In the genomic region with DNA sequence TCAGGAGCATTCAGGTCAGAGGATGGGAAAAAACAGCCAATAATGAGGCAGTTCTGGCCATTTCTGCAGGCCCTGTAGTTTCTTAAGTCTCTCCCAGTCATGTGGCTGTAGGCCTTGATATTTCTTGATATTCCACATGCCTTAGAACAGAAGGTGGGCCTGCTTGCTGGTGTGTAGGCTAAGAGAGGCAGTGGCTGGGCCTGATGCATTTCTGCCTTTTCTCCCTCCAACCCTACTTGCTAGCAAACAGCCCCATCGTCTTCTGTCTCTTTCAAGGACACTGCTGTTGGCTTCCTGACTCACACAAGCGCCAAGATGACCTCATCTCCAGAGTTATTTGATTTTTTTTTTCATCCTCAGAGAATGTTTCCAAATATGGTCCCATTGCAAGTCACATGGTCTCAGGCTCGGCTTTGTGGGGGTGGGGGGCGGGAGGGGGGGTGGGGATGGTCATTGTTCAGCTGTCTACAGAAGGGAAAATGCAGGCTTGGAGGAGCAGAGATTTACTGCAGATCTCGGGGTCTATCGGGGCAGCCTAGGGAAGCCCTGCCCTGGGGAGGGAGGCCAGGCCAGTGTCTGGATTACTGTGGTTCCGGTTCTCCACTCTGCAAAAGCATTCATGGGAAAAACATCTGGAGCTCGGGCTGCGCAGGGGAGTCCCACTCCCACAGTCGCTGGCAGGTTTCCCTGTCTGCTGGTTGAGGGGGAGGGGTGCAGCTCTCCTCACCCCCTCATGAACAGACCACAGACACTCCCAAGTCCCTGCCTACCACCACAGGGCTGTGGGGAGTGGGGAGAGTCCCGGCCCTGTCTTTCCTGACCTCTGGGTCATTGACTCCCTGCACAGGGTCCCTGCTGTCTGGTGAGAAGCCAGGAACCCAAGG, we compare ENCODE assay signal across 8 mouse cellular contexts. TPM values are rescaled to one million over a fixed set of nuclear protein-coding genes. Genes with fewer than 3 reads are reported as not detected.
A peak's percentile ranks its signal among the peaks of the same experiment; 100 is the strongest.
DNase-seq lines count a peak whose midpoint lies in the region; ATAC-seq lines count a peak whose summit lies in the region.

No protein-coding gene starts in this region.

- H3K9ac ChIP-seq in hindbrain, embryonic 12.5 days = peak overlapping the region; percentile 38; the same call in 1 of the 2 replicates
- H3K9ac ChIP-seq in limb, embryonic 15.5 days = no peak overlapping the region

- H3K4me3 ChIP-seq in hindbrain, embryonic 12.5 days = no peak overlapping the region
- H3K4me3 ChIP-seq in limb, embryonic 15.5 days = no peak overlapping the region

- DNase-seq in urinary bladder, postnatal 14 days (ENCODE audit: low spot score) = peak; percentile 66
- DNase-seq in urinary bladder, adult 2 months (ENCODE audit: low spot score) = no peak
- peak; percentile 69 for DNase-seq in forelimb bud, embryonic 11.5 days (ENCODE audit: low read depth, low spot score)
- DNase-seq in neural tube, embryonic 10.5 days (ENCODE audit: extremely low spot score, low spot score) = peak; percentile 67
- no peak for DNase-seq in cerebellum, adult 8-10 months
- no peak for DNase-seq in cerebellum, adult 9-11 months

- H3K27ac ChIP-seq in hindbrain, embryonic 12.5 days = peak overlapping the region; percentile 79
- peak overlapping the region; percentile 97 for H3K27ac ChIP-seq in limb, embryonic 15.5 days

- peaks cover 31% of the 10 kb centered on the region for H3K4me1 ChIP-seq in hindbrain, embryonic 12.5 days
- H3K4me1 ChIP-seq in limb, embryonic 15.5 days = peaks cover 56% of the 10 kb centered on the region

- no peaks in the 10 kb centered on the region for H3K36me3 ChIP-seq in hindbrain, embryonic 12.5 days
- no peaks in the 10 kb centered on the region for H3K36me3 ChIP-seq in limb, embryonic 15.5 days

- 33% methylated on average over 11 of the region's 11 CpGs for WGBS in hindbrain, embryonic 12.5 days
- whole genome bisulfite sequencing in limb, embryonic 15.5 days = 16% methylated on average over 11 of the region's 11 CpGs

- H3K27me3 ChIP-seq in hindbrain, embryonic 12.5 days = no peaks in the 10 kb centered on the region
- no peaks in the 10 kb centered on the region for H3K27me3 ChIP-seq in limb, embryonic 15.5 days

- no peaks in the 10 kb centered on the region; the same call in 1 of the 2 replicates for H3K9me3 ChIP-seq in hindbrain, embryonic 12.5 days (replicated peaks)
- H3K9me3 ChIP-seq in limb, embryonic 15.5 days = no peaks in the 10 kb centered on the region

- ATAC-seq in hindbrain, embryonic 12.5 days (ENCODE audit: low FRiP score) = no peak
- peak; percentile 89 for ATAC-seq in limb, embryonic 15.5 days (ENCODE audit: insufficient number of reproducible peaks, low FRiP score, low TSS enrichment, low read depth)

- H3K4me2 ChIP-seq in hindbrain, embryonic 12.5 days (replicated peaks) = no peak overlapping the region
- peak overlapping the region; percentile 17 for H3K4me2 ChIP-seq in limb, embryonic 15.5 days

RNA-seq across cellular contexts. Expression of a gene that starts 7.0 kb away (rescaled TPM):
- polyA plus RNA-seq in urinary bladder, adult 2 months (2012; rRNA removed) = 31.3 and 37.7 TPM in 2 replicates
- polyA plus RNA-seq in hindbrain, embryonic 12.5 days (2016; fragmentation: Nextera tagmentation; extraction: Ambion mirVana) = not detected in 2 replicates
- 0.15 and 0.17 TPM in 2 replicates for polyA plus RNA-seq in limb, embryonic 15.5 days (2015; fragmentation: Nextera tagmentation; extraction: Ambion mirVana)

RNA-seq across cellular contexts. Expression of a gene that starts 12.9 kb away (rescaled TPM):
- 0.10 and 0.32 TPM in 2 replicates for polyA plus RNA-seq in urinary bladder, adult 2 months (2012; rRNA removed)
- 0.80 and 2.5 TPM in 2 replicates for polyA plus RNA-seq in hindbrain, embryonic 12.5 days (2016; fragmentation: Nextera tagmentation; extraction: Ambion mirVana)
- polyA plus RNA-seq in limb, embryonic 15.5 days (2015; fragmentation: Nextera tagmentation; extraction: Ambion mirVana) = 11.6 and 13.7 TPM in 2 replicates

Comparison
In these comparisons a context has a peak if more than half of its experiments do, and no peak if none do; other contexts are left out.
1. DNase-seq: peak in urinary bladder, postnatal 14 days (single experiment), forelimb bud, embryonic 11.5 days (single experiment) and neural tube, embryonic 10.5 days (single experiment); none in urinary bladder, adult 2 months (single experiment), cerebellum, adult 8-10 months (single experiment) and cerebellum, adult 9-11 months (single experiment).
2. RNA of a gene that starts 7.0 kb away (polyA plus RNA-seq): 31.3 to 37.7 TPM in urinary bladder, adult 2 months; 0.15 to 0.17 TPM in limb, embryonic 15.5 days and not detected in hindbrain, embryonic 12.5 days; every median in the first group is over 10 times any median in the second.